In genomic region chrX:38039666-38040065, GRCm38 (mm10) we compare ENCODE assay signal across 19 mouse cellular contexts. TPM values are rescaled to one million over a fixed set of nuclear protein-coding genes. Genes with fewer than 3 reads are reported as not detected.
A peak's percentile ranks its signal among the peaks of the same experiment; 100 is the strongest.
DNase-seq lines count a peak whose midpoint lies in the region.
"Had no signal": no experiment of that assay in that cellular context is flagged by ENCODE, and none has a peak within 500 bp of the region (broad histone marks: within the 10 kb centered on the region; RNA-seq: fewer than 3 reads in every experiment).

No protein-coding gene starts in this region.

- DNase-seq in heart, adult 11 months = peak; percentile 24
- no peak for DNase-seq in heart, adult 8-10 months (ENCODE audit: low spot score)
- peak; percentile 7 for DNase-seq in testis, postnatal 14 days (ENCODE audit: low spot score)
- DNase-seq in testis, postnatal 10 days (ENCODE audit: low spot score) = no peak
- DNase-seq in adrenal gland, postnatal 14 days = peak; percentile 19
- DNase-seq in layer of hippocampus, adult 9-10 months (ENCODE audit: low spot score) = no peak
- DNase-seq in left cerebral cortex, adult 9 months (ENCODE audit: low spot score in 2 of 2) = no peak
- DNase-seq: cerebellum, adult 11 months; cerebellum, adult 2 months; cerebellum, adult 9-11 months; cerebellum, postnatal 25 days; gastrocnemius, postnatal 25 days; heart, adult 2 months; kidney, adult 11 months had no signal

RNA-seq across cellular contexts. Expression of gene Btg1-ps2, which starts 3.2 kb away (rescaled TPM):
- not detected for total RNA-seq in heart, adult 8-10 months (2022)
- not detected in 2 replicates for total RNA-seq in adrenal gland, postnatal 14 days (2021)
- total RNA-seq: common myeloid progenitor, adult 5-6 weeks; gastrocnemius, adult 8-10 months; gastrocnemius, postnatal 25 days; heart, adult 2 months; heart, postnatal 25 days; hematopoietic stem cell, adult 5-6 weeks; MEL had no signal

RNA-seq across cellular contexts. Expression of gene Btg1-ps1, which starts 21.1 kb away (rescaled TPM):
- total RNA-seq in heart, adult 8-10 months (2022) = not detected
- total RNA-seq in adrenal gland, postnatal 14 days (2021) = not detected in 2 replicates
- total RNA-seq: common myeloid progenitor, adult 5-6 weeks; gastrocnemius, adult 8-10 months; gastrocnemius, postnatal 25 days; heart, adult 2 months; heart, postnatal 25 days; hematopoietic stem cell, adult 5-6 weeks; MEL had no signal

RNA-seq across cellular contexts. Expression of gene Rhox10, which starts 26.6 kb away (rescaled TPM):
- not detected for total RNA-seq in heart, adult 8-10 months (2022)
- not detected in 2 replicates for total RNA-seq in adrenal gland, postnatal 14 days (2021)
- total RNA-seq: common myeloid progenitor, adult 5-6 weeks; gastrocnemius, adult 8-10 months; gastrocnemius, postnatal 25 days; heart, adult 2 months; heart, postnatal 25 days; hematopoietic stem cell, adult 5-6 weeks; MEL had no signal

RNA-seq across cellular contexts. Expression of gene Rhox11, which starts 45.3 kb away (rescaled TPM):
- total RNA-seq in heart, adult 8-10 months (2022) = not detected
- not detected in 2 replicates for total RNA-seq in adrenal gland, postnatal 14 days (2021)
- total RNA-seq: common myeloid progenitor, adult 5-6 weeks; gastrocnemius, adult 8-10 months; gastrocnemius, postnatal 25 days; heart, adult 2 months; heart, postnatal 25 days; hematopoietic stem cell, adult 5-6 weeks; MEL had no signal

Comparison
In these comparisons a context has a peak if more than half of its experiments do, and no peak if none do; other contexts are left out.
1. DNase-seq: peak in heart, adult 11 months (single experiment), testis, postnatal 14 days (single experiment) and adrenal gland, postnatal 14 days (single experiment); none in heart, adult 8-10 months (single experiment), testis, postnatal 10 days (single experiment), layer of hippocampus, adult 9-10 months (single experiment) and left cerebral cortex, adult 9 months (0 of 2).